Mouse (Mus musculus): ENCODE results near the gene Pawr.

Gene Pawr

DNA sequence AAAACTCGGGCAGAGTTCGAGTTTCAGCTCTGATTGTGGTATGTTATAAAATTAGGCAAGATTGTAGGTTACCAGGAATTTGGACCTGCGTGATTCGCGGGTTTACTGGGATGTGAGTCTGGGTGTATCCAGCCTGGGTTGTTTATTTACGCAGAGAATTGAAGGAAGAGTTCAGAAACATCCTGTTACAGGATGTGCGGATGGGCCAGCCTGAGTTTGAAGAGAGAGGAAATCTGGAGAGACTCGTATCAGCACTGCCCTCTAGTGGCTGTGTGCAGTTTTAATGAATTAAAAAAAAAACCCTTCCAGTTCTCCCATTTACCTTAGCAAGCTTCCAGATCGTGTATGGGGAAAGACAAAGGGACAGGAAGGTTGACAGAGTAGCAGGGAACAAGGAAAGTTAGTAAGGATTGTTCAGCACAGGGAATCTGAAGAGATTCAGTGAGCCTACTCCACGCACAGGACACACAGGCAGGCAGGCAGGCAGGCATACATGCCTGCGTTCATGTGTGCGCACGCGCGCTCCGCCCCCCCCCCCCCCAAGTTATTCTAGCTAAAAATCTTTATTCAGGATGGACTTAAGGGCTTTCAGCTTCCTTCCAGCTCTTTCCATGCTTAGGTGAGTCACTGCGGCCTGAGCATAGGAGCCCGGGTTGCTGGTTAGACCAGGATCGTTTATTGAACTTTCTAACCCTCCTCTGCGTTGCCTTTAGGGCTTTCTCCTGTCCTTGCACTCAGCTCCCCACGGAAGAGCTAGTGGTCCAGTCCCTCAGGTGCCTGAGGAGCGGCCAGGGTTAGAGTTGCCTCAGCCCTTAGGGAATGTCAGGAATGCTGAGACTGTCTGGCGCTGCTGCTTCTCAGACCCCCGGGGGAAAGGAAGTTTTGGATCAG, 114.4 kb downstream of the Pawr start:
- DNase-seq = peak; percentile 8

DNA sequence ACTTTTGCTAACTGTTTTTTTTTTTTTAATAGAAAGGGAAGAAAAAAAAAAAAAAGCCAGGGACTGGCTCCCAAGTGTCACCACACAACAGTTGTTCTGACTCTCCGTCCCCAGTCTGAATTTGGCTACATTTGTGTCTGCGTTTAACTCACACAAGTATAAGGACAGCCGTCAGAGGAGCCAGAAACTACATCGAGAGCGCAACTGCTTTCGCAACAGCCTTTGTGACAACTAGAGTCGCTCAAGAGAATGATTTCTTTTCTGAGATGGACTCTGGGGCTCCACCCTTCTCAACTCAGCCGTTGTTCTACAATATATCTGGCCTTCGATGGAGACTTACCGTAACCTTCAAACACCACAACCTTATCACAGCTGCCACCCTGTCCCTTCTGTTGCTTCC, 115.3 kb downstream of the Pawr start:
- no peak for DNase-seq

DNA sequence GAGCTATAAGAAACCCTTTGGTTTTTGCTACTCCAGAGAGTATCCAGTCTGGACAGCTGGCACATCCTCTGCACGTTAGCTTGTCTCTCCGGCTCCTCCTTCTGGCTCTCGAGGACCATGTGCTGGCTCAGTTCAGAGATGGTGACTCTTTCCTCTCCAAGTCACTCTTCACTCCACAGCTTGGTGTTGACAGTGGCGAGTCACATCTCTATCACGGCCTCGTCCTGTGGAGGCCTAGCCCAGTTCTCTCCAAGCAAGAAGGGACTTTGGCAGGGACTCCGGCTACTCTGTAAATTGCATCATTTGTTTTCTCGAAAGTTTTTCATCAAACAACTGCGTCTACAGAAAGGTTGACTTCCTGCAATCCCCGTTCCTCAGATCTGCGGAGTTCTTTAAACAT, 116.5 kb downstream of the Pawr start:
- DNase-seq = no peak

DNA sequence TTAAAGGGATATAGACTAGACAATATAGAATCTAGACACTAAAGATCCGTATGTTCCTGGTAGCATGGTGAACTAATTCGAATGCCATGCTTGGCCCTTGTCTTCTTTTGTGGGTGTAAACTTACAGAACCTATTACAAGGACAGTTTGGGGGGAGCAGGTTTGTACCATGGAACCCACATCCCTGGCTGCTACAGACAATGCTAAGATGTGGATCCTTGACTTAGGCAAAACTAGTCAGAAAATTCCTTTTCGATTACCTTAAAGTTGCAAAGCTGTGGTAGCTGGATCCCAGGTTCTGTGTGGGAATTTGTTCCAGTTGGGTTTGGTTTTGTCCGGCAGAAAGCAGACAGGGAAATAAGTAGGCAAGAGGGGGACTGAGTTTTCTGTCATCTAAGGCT, 118.5 kb downstream of the Pawr start:
- DNase-seq = no peak

DNA sequence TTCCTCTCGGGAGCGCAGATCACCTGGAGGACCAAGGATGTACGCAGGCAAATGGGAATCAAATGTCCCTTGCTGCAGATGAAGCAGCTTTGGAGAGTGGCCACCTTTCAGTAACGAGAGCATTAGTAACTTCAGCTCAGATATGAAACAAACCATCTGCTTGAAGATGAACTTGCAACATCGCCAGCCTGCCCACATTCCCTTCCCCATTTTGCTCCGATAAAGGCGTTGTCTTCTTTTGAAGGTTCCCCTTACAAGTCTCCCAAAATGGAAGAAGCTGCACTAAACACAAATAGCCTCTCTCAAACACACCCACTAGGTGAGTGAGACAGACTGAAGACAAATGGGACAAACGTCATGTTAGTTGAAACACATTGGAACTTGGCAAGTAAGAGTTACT, 119.6 kb downstream of the Pawr start:
- no peak for DNase-seq

DNA sequence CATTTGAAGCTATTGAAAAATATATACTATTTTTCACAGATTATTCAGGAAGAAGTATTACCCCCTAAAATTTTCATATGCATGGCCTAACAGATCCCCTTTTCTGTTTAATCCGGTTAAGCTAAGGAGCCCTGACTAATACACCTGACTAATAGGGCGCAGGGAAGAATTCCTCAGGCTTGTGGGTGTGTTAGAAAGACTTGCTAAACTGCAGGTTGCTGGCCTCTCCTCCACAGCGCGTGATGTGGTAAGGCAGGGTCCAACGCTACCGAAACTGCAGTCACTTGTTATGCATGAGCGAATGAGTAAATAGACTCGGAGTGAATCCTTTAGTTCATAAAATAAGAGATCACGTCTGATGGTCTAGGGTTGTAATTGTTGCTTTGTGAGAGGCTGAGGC, 120.5 kb downstream of the Pawr start:
- no peak for DNase-seq

DNA sequence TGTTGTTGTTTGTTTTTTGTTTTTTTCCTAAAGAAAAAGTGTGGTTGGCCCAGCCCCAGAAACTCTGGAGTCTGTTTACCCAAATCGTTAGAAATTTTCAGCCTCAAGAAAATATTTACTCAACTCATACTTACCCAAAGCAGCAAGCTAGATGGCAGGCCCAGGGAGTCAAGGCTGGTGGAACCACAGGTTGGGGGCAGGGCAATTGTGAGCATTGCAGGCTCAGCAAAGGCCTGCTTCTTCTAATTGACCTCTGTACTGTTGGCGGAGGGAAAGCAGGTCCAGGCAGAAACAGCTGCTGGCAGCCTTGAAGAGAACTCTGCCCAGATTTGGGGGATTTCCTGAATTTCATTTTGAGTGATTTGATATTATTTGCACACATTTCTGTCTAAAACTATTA, 121.6 kb downstream of the Pawr start:
- DNase-seq = no peak

DNA sequence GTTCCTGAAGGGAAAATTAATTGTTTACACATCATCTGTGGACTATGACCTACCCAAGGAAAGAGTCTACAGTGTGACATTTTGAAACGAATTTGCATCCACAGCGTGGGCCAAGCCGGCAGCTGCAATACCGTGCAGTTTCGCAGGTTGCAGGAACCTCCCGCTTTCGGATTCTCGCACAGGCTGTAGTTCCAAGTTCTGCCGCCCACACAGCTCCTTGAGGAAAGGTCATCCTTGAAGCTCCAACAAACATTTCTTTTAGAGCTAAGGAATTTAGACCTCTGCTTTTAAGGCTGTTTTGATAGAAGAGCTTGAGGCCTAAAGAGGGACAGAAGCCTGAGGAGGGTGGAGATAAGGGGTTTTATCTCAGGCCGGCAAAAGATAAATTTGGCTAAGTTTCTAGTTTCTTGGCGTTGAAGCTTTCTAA, 122.8 kb downstream of the Pawr start:
- no peak for DNase-seq

DNA sequence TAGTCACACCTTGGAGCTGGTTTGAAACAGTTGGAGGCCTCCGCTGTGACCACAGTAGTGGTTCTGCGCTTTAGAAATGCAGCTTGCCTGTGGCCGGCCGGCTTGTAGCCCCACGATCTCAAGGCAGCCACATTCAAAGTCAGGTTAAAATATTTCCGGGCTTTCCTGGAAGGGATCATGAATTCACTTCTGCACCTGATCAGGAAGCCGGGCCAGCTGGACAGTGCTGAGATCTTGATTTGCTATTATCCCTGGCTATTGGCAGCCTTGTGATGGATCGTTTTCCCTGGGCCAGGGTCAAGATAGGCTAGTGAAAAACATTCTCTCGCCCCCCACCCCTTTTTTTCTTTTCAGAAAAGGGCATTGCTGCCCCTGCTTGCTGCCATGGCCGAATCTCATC, 123.3 kb downstream of the Pawr start:
- DNase-seq = no peak

DNA sequence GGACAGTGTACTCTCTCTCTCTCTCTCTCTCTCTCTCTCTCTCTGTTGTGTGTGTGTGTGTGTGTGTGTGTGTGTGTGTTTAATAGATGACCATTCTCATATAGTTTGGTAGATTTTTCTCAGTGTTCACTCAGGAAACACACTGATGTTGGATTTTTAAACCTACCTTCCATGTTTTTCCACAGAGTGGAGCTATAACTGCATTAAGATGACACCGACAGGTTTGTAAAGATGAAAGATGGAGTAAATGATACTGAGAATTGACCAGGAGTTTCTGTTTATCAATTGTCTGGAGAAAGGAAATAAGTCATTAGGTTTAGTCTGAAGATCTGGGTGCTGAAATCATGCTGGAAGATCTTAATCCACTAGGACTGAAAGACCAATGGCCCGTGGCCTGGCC, 124.0 kb downstream of the Pawr start:
- no peak for DNase-seq

DNA sequence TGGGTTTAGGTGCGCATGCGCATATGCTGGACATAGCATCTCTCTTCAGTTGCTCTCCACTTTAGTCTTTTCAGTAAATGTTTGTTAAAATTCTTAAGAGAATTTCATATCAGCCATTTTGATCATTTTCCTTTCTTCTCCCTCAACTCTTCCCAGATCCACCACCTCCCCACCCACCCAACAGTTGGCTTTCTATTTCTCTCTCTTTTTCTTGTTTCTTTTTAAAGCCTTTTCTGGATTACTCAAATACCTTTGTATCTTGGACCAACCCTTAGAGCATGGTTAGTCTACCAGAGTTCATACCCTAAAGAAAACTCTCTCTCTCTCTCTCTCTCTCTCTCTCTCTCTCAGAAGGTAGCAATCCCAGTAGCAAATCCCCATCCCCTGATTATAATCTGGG, 125.1 kb downstream of the Pawr start:
- no peak for DNase-seq

DNA sequence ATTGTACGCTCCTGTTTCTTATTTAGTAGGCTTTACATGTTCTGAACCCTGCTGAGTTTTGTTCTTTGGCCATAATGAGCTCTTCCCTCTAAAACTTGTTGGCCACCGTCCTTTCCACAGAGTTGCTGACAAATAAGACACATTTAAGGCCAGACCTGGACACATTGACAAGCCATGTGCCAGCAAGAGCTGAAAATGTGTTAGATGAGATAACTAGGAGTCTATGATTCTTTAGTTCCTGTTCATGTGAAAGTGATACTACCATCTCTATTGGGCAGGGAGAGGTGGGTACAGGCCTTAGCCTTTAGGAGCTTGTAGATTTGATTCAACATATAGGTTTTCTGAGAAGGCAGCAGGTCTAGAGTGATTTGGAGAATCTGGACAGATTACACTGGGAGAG, 129.9 kb downstream of the Pawr start:
- DNase-seq = no peak

Measured in thymus, postnatal 25 days (tissue).